Mouse (Mus musculus) E14TG2a.4 (cell line): ENCODE data around the gene Adgrl2.

Experiments used
- CTCF ChIP-seq: conservative IDR thresholded peaks from 2 replicates; pipeline ENCODE4 v1.5.1; 2014; ENCODE audit warnings: low read length
- NANOG ChIP-seq: IDR thresholded peaks from 2 replicates; pipeline ENCODE4 v1.6.1; 2014; ENCODE audit warnings: borderline replicate concordance, low read length, mixed read lengths

DNA sequence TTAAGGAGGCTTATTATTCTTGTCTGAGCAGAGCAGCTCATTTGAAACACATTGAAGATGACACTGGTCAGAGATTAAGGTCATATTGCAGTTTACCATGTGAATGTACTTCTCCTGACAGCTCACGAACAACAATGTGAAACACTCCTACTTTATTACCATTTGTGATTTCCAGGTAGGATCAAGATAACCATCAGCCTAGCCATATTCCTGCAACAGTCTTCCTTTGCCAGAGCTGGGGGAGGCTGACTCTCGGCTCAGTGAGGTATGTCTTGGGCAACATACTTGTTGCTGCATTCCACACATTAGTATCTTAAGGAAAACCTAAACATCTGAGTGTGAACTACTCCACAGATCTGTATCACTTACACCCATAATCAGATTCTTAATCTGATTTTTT, 142.0 kb downstream of the Adgrl2 start:
- no peak for TF ChIP-seq CTCF
- no peak for TF ChIP-seq NANOG
